Mouse (Mus musculus) CD4-positive helper T cell, adult 2 months (primary cell): ENCODE data around the gene Cdk19.

ENCODE experiments used
- DNase-seq: peaks from one replicate; pipeline ENCODE4 v3.0.0-alpha.2; 2012; ENCODE audit warnings: low read depth, missing footprints, low spot score

The Cdk19 gene

DNA sequence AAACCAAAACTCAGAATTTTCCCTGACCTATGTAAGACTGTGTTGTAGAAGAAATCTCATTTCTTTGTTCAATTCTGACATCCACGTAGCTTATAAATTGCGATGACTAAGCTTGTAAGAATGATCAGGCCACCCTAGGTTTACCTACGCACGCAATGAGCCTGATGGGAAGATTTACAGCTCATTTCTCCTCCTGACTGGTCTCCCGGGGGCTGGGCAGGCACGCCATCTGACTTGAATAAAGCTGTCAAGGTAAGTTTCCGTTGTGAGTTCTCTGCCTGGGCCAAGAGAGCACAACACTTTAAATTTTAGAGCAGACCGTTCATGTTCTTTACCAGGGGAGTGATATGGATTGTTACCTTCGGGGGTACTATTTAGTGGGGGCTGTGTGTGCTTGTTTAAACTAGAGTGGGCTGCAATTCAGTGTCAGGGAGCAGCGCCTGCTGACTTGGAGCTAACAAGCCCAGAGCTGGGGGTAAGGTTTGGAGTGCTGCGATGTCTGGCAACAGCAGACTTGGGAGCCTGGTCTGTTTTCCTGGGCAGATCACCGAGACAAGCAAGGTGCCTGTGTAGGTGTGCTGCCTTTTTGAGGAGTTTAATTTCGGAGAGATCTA lies at the start of gene Cdk19:
Gene Cdk19, plus strand, starts transcription at position 214 of the 614 bp plus-strand sequence.
- no peak for DNase-seq

DNA sequence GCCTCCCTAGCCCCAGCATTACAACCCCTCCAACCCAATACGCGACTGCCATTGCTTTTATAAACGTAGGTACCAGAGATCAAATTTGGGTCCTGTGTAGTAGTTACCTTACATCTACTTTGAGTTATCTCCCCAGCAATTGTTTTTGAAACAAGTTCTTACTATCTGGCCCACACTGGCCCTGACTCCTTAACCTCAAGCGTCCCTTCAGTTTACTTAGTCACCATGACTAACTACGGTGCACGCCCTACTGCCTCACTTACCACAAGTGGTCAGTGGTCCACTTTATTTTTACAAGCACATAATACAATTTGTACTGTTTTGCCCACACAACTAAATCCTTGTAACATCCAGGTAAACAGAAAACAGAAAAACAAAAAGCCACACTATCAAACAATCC lies 46.7 kb upstream of the Cdk19 start:
- DNase-seq: no peak

DNA sequence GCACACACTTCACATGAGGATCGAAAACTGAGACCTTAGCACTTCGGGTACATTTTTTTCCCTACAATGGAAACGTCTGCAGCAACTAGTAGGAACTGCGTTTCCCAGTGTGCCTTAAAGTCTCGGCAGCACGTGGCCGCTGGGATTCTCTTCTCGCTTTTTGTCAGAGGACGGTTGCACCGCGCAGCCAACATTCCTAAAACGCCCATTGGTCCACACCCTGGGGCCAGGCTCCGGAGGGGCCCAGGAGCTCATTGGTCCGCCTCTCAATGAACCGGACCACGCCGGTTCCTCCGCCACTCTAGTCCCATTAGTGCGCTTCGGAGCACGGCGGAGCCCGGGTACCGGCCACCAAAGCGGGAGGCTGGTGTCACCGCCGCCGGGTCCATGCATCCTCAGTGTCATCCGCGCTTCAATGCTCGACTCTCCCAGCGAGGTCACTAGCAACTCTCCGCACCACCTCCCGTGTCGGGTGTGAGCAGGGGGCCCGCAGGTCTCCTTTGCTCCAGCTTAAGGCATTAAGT lies 38.7 kb upstream of the Cdk19 start:
- DNase-seq: peak; percentile 53

DNA sequence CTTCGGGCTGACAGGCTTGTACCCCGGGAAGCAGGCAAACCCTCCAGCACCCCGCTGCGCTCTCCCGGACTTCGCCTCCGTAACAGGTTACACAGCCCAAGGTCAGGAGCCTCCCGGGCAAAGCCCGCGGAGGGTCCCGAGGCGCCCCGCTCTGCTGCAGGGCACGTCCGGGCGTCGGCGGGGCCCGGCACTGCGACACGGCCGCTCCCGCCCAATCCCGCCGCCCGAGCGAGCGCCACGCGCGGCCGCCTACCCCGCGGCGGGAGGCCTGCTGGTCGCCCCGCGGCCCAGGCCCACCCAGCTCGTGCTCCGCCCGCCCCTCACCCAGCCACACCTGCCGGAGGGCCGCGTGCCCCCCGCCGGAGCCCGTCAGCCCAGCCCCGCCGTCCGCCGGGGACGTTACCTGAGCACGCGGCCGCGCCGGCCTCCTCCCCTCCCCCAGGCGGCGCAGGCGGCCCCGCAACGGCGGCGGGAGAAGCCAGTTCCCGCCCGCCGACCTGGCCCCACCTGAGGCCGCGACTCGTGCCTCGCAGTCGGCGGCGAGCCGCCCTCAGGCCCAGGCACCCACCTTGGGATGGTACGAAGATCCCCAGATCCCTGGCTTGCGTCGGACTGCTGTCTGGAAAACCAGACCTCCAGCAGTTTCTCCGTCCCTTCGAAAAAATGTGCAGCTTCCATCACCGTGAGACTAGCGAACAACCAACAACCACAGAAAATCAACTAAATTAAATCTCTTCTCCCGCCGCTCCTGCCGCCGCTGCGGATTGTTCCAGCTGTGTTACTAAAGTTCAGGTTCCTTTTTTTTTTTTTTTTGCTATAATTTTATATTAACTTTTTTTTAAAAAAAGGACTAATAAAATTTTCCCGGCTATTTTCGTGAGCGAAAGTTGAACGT lies 37.9 kb upstream of the Cdk19 start:
- peak; percentile 75 for DNase-seq

DNA sequence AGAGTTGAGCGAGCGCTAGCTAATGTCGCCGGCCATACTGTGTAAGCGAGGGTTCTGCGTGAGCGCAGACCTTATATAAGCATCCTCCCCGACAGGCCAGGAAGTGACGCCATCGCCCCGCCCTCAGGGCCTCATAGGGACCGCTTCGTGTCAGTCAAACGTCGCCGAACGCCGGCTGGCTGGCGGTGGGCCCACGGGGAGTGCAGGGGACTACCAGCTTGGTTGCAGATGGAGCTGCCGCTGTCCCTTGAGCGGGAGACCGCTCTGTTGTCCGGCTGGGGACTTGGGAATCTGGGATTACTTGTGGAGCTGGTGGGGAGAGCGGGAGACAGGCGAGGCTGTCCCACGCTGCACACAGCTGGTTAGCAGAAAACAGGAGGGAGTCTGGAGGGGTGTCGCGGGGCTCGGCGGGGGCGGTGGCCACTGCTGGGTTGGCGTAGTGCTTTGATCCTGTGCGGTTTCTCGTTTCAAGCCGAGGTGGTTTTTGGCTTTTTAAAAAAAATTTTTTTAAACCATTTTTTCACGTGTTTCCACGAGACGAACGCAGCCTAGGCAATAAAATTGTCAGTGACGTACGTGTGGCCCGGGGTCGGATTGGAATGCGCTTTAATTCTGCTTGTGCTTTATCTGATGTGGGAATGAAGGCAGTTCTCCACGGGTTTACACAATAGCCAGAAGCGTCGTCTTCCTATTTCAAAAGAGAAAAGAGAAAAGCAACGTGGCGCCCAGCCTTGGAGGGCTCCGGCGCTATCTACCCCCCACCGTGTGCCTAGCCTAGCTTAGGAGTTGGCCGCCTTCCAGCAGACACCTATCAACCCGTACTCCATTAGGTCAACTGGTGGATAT lies 37.0 kb upstream of the Cdk19 start, which contains the start of gene Amd1:
Gene Amd1, minus strand, starts transcription at position 47 of the 846 bp plus-strand sequence.
- DNase-seq: peak; percentile 98

DNA sequence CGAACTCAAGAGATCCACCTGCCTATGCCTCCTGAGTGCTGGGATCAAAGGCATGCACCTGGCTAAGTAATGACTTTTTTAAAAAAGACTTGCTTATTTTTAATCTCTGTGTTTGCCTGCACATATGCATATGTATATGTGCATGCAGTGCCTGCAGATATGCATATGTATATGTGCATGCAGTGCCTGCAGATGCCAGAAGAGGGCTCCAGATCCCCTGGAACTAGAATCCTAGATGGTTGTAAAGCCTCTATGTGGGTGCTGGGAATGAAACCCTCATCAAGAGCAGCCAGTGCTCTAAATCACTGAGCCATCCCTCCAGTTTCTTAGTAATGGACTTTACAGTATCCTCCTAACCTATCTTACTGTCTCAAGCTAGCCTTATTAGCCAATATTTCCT lies 33.4 kb upstream of the Cdk19 start:
- DNase-seq: peak; percentile 21

DNA sequence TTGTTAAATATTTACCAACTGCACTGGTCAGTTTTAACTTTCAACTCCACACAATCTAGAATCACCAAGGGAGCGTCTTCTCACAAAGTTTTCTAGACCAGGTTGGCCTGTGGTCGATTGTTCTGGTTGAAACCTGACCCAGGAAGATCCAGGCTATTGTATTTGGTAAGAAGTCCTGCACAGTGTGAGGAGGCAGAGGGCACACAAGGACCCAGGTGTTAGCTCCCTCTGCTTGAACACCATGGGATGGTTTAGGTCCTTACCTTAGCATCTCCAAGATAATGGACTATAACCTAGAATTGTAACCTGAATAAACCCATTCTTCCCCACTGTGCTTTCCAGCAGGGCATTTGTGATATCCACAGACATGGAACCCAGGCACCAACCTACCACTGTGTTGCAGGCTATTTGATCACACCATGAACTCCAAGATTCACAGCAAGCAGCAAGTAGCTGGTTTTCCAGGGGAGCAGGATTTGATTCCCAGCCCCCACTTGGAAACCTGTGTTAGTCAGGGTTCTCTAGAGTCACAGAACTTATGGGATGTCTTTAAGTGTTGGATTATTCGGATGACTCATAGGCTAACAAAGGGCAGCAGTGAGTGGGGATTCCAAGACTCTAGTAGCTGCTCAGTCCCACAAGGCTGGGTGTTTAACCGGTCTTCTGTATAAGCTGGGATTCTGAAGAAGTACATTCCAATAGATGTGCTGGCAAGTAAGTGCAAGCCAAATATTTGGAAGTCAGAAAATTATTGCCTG lies 31.4 kb upstream of the Cdk19 start:
- no peak for DNase-seq

DNA sequence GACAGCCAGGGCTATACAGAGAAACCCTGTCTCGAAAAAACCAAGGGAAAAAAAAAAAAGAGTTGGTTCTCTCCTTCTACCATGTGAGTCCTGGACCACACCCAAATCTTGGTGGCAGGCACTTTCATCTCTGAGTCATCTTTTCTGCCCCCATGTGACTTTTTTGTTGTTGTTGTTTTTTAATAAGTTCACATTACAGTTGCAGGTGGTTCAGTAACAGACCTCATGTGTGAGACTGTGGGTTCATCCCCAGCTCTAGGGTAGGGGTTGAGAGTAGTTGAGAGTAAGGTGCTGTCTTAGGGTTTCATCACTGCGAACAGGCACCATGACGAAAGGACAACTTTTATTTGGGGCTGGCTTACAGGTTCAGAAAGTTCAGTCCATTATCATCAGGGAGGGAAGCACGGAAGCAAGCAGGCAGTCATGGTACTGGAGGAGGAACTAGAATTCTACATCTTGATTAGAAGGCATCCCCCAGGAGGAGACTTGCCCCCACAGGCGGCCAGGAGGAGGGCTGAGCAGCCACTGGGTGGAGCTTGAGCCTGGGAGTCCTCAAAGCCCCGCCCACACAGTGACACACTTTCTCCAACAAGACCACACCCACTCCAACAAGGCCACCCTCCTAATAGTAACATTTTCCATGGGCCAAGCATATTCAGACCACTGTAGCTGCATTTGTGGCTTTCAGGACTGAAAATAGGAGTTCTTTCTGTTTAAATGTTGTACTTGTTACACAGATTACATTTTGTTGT lies 29.3 kb upstream of the Cdk19 start:
- peak; percentile 77 for DNase-seq

DNA sequence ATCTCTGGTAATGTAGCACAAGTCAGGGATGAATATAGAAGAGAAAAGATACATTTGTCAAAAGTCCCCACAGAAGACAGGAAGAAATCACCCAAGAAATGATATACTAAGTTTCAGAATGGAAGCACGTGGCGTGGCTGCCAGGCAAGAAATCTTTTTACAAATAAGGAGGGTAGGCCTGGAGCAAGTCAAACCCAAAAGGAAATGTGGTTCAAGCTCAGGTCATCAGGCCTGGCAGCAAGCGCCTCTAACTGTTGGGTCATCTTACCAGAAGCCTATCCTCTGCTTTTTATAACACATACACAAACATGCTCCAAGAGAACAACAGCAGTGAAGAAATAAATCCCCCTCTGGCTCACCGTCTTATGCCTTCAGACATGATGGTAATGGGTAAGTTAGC lies 26.6 kb upstream of the Cdk19 start:
- no peak for DNase-seq

DNA sequence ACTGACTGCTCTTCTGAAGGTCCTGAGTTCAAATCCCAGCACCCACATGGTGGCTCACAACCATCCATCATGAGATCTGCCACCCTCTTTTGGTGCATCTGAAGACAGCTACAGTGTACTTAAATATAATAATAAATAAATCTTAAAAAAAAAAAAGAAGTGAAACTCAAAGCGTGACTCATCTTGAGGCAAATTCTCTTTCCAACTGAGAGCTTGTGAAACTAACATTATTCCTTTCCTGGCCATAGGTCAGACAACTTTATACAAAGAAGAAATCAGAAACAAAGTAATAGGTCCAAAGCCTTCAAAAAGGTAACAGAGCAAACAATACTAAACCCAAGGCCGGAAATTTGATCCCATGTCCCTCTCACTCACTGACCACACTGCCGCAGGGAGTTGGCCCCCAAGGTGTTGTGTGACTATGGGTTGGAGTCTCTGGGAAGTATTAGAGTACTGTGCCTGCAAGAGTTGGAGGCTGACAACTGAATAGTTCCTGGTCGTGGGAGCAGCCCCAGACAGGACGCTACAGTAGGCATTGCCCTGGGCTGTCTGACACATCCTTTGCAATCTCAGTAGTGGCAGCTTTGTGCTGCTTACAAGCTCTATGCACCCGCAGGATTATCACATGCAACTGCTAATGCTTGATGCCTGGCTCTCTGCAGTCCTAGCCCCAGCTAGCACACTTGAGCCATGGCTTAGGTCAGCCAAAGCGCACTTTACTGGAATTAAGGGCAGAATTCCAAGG lies 22.4 kb upstream of the Cdk19 start:
- DNase-seq: no peak

DNA sequence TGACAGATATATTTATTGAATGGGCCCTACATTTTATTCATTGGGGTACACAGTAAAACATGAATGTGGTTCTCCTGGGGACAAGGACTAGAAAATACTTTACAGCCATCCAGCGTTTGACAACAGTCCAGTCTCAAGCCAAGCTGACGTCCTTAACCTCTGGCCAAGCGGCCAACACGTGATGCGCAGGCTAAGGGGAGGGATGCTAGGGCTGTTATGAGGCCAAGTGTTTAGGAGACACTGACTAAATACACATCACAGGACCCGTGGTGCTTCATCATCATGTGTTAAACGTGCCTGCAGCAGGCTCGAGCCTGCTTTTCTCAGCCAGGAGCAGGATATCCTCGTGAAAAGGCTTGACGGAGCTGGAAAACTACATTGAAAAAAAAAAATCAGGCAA lies 19.1 kb upstream of the Cdk19 start:
- DNase-seq: no peak

DNA sequence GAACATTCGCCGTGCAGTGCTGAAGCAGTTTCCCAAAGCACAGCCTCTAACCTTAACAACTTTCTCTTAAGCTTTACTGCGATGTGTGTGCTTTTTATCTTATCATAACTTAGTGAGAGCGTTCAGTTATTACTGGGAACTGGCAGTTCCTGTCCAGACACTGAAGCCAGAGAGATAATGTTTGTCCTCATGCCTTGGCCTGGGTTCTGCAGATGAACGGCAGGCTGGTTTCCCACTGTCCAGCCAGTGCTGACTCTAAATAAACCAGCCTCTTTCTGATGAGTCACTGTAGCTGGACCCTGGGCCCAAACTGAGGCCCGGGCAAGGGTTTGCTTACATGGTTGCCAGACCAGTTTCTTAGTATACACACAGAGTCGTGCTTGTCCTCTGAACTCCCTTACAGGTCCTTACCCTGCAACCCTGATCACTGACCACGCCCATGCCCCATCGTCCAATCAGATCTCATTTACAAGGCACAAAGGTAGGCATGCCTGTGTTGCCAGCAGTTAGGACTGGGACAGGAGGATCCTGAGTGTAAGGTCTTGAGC lies 11.3 kb upstream of the Cdk19 start:
- no peak for DNase-seq

DNA sequence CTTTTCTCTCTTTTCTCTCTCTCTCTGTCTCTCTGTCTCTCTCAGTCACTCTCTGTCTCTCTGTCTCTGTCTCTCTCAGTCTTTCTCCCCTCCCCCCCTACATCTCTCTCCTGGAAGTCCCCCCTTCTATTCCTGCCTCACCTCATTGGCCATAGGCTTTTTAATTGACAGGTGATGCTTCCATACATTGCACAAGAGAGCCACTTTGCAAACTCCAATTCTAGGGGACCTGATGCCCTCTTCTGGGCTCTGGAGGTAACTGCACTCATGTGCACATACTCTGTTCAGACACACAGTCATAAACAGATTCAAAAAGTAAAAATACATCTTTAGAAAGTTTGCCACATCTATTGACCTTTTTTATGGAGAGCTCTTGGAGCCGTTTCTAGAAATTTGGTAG lies 9.1 kb upstream of the Cdk19 start:
- no peak for DNase-seq

DNA sequence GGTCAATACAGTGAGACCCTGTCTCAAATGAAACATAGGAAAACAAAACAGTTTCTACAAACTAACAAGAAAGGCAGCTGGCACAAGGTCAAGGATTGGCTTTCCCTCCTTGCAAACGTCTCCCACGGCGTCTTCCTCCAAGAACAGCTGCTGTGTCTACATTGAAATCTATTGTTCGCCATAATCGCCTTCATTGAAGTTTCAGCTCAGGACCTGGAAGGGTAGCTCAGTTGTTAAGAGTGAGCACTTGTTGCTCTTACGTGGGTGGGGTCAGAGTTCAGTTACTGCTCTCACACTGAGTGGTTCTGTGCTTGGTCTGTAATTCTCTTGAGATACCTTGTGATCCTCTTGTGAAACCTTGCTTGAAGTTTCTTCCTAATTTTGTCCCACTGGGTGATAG lies 6.5 kb upstream of the Cdk19 start:
- no peak for DNase-seq

DNA sequence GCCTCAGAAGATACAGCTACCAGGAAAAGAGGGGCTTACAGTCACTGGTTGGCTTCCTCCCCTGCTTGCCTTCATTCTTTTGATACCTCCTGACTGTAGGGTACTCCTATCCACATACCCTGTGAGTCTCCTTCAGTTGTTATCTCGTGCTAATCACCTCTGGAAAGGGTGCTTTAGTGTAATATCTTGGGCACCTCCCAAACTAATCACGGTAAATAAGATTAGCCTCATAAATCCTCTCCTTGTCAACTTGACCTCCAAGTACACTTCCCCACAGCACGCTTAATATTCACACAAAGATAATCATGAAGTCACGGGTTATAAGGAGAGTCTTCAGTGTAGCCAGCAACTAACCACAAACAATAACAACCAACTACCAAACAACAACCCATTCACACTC lies 2.7 kb downstream of the Cdk19 start:
- DNase-seq: no peak

DNA sequence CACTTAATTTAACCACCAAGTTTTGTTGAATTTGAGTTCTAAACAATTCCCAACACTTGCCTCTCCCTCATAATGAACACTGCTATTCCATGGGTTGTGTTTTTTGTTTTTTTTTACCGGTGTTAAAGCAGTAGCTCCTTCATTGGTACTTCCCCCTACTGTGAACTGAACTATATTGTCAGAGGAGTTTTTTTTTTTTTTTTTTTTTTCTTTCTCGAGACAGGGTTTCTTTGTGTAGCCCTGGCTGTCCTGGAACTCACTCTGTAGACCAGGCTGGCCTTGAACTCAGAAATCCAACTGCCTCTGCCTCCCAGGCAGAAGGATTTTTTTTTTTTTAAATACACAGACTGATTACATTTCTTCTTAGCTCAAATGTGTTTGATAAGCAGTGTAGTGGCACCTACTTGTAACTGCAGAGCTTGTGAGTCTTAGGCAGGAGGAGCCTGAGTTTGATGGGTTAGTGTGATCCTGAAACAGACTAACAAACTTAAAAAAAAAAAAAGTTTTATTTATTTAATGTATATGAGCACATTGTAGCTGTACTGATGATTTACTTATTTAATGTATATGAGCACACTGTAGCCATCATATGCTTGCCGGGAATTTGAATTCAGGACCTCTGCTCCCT lies 7.5 kb downstream of the Cdk19 start:
- no peak for DNase-seq

DNA sequence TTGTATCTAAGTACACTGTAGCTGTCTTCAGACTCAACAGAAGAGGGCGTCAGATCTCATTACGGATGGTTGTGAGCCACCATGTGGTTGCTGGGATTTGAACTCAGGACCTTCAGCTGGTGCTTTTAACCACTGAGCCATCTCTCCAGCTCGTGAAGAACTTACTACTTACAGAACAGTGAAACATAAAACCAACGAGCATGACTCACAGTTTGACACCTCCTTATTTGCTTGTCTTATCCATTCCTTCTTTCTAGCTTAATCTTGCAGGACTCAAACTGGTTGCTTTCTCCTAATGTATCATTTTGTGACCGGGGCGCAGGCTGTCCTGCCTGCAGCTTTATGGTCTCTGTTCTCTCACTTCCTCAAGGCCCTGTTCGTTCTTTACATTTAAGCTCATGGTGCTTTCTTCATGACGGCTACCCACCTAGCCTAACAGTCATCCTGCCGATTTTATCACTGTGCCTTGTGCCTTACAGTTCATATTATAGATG lies 8.1 kb downstream of the Cdk19 start:
- DNase-seq: peak; percentile 18
